Mouse (Mus musculus): ENCODE data around the gene Aif1. TPM values are rescaled to one million over a fixed set of nuclear protein-coding genes. Genes with fewer than 3 reads are reported as not detected.

Gene Aif1
- polyA plus RNA-seq (2012; rRNA removed) (3.1 and 8.1 TPM in 2 replicates), polyA plus RNA-seq (2014; fragmentation: Nextera tagmentation; extraction: Ambion mirVana) (18.6 and 20.7 TPM in 2 replicates)

GRCm38 (mm10) chr17:35175968-35176367 is at the start of gene Aif1:
TSS of gene Aif1 (minus strand) at chr17:35176068.
- Histone ChIP-seq H3K9me3 (ENCODE audit: control insufficient read depth, low read length) (no peaks in the 10 kb centered on the region), H3K4me2 (ENCODE audit: low read depth) (no peak within 1 kb of the TSS), H3K27ac (no peak within 1 kb of the TSS), H3K36me3 (replicated peaks; ENCODE audit: control insufficient read depth, insufficient read depth, low read depth) (no peaks in the 10 kb centered on the region), H3K4me1 (replicated peaks; ENCODE audit: control insufficient read depth in 2 of 2, insufficient read depth in 2 of 2, low read length in 1 of 2) (peaks cover 0 to 4% of the 10 kb centered on the region in 2 experiments; a peak in 1 of 4 replicates), H3K9ac (replicated peaks) (no peak within 1 kb of the TSS), H3K27me3 (ENCODE audit: control insufficient read depth, insufficient read depth, low read length) (no peaks in the 10 kb centered on the region), H3K4me3 (ENCODE audit: insufficient read depth in 1 of 2, low read depth in 2 of 2, low read length in 2 of 2) (no peak within 1 kb of the TSS)
- TF ChIP-seq EP300 (IDR thresholded peaks at IDR 0.05; ENCODE audit: low read depth), result no peak
- no peak for TF ChIP-seq CTCF (IDR thresholded peaks at IDR 0.05; ENCODE audit: low read depth)
- DNase-seq (ENCODE audit: low read depth in 3 of 3, low spot score in 3 of 3), result no peak
- WGBS (ENCODE audit: insufficient replicate concordance), result 52% methylated on average over 2 of the region's 2 CpGs
- ATAC-seq (ENCODE audit: insufficient read depth), result no peak

DNA sequence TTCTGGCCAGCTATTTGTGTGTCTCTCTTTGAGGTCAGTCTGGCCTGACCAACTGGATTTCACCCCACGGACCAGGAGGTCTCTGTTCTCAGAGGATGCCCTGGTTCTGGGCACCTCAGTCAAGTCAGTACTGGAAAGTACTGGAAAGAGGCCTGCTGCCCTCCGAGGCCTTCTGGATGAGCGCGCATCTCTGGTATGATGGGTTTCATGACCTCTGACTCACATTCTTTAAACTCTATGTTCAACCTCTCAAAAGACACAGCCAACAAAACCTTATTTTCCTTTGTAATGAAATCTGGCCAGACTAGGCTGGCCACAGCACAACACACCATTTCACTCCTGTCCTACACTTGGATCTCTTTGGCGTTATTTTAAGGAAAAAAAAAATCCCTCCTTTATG is 49.6 kb upstream of the Aif1 start:
- WGBS (ENCODE audit: insufficient replicate concordance), result 83% methylated on average over 5 of the region's 5 CpGs
- Histone ChIP-seq H3K9ac (replicated peaks) (no peak overlapping the region), H3K27me3 (ENCODE audit: control insufficient read depth, insufficient read depth, low read length) (no peaks in the 10 kb centered on the region), H3K9me3 (ENCODE audit: control insufficient read depth, low read length) (no peaks in the 10 kb centered on the region), H3K27ac (no peak overlapping the region), H3K36me3 (replicated peaks; ENCODE audit: control insufficient read depth, insufficient read depth, low read depth) (peaks cover 9% of the 10 kb centered on the region), H3K4me3 (ENCODE audit: insufficient read depth in 1 of 2, low read depth in 2 of 2, low read length in 2 of 2) (no peak overlapping the region), H3K4me2 (ENCODE audit: low read depth) (no peak overlapping the region), H3K4me1 (replicated peaks; ENCODE audit: control insufficient read depth in 2 of 2, insufficient read depth in 2 of 2, low read length in 1 of 2) (no peaks in the 10 kb centered on the region)
- ATAC-seq (ENCODE audit: insufficient read depth) (no peak), DNase-seq (ENCODE audit: low read depth in 3 of 3, low spot score in 3 of 3) (no peak)
- TF ChIP-seq CTCF (IDR thresholded peaks at IDR 0.05; ENCODE audit: low read depth), result no peak
- no peak for TF ChIP-seq EP300 (IDR thresholded peaks at IDR 0.05; ENCODE audit: low read depth)

DNA sequence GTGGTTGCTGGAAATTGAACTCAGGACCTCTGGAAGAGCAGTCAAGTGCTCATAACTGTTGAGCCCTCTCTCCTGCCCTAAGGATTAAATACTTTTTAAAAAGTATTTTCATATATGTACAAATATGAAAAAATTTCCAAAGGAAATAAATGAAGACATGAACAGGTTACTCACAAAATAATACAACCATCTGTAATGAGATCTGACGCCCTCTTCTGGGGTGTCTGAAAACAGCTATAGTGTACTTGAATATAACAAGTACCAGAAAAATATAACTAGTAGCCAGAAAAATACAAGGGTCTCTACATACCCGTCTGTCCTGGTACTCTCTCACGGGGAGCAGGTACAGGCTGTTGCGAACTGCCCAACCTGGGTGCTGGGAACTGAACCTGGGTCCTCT is 48.8 kb upstream of the Aif1 start:
- H3K36me3 ChIP-seq (replicated peaks; ENCODE audit: control insufficient read depth, insufficient read depth, low read depth), result peaks cover 6% of the 10 kb centered on the region

DNA sequence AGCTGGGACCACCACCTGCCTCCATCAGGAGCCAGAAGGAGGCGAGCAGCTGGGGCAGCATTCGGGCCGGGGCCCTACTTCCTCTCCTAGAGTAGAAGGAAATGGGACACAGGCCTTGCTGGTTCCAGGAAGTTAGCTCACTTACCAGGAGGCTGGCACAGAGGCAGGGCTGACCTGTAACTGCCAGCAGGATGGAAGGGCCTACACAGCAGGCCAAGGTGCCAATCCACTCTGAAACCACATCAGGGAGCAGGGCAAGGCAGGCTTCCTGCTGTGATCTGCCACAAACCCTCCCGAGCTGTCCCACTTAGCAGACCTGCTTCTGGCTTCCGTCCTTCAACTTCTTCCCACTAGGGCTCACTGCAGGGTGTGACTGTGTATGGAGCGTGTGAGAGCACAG is 46.4 kb upstream of the Aif1 start:
- Histone ChIP-seq H3K27me3 (ENCODE audit: control insufficient read depth, insufficient read depth, low read length) (no peaks in the 10 kb centered on the region), H3K36me3 (replicated peaks; ENCODE audit: control insufficient read depth, insufficient read depth, low read depth) (no peaks in the 10 kb centered on the region; the same call in 1 of the 2 replicates), H3K4me2 (ENCODE audit: low read depth) (no peak overlapping the region), H3K9me3 (ENCODE audit: control insufficient read depth, low read length) (no peaks in the 10 kb centered on the region), H3K9ac (replicated peaks) (no peak overlapping the region), H3K27ac (no peak overlapping the region), H3K4me3 (ENCODE audit: insufficient read depth in 1 of 2, low read depth in 2 of 2, low read length in 2 of 2) (no peak overlapping the region), H3K4me1 (replicated peaks; ENCODE audit: control insufficient read depth in 2 of 2, insufficient read depth in 2 of 2, low read length in 1 of 2) (peaks cover 0 to 9% of the 10 kb centered on the region in 2 experiments; a peak in 1 of 4 replicates)
- ATAC-seq (ENCODE audit: insufficient read depth), result no peak
- 39% methylated on average over 6 of the region's 6 CpGs for WGBS (ENCODE audit: insufficient replicate concordance)
- DNase-seq (ENCODE audit: low read depth in 3 of 3, low spot score in 3 of 3), result no peak
- TF ChIP-seq EP300 (IDR thresholded peaks at IDR 0.05; ENCODE audit: low read depth) (no peak), CTCF (IDR thresholded peaks at IDR 0.05; ENCODE audit: low read depth) (no peak)

More for the DNA sequence above, 48.8 kb upstream of the Aif1 start:
- no peaks in the 10 kb centered on the region for H3K9me3 ChIP-seq (ENCODE audit: control insufficient read depth, low read length)
- no peak for ATAC-seq (ENCODE audit: insufficient read depth)
- DNase-seq (ENCODE audit: low read depth in 3 of 3, low spot score in 3 of 3), result no peak
- no peak overlapping the region for H3K9ac ChIP-seq (replicated peaks)
- H3K4me1 ChIP-seq (replicated peaks; ENCODE audit: control insufficient read depth in 2 of 2, insufficient read depth in 2 of 2, low read length in 1 of 2), result 0 out of 4 replicates have a peak, but pooled peaks cover 0 to 3% of the 10 kb centered on the region in 2 experiments
- WGBS (ENCODE audit: insufficient replicate concordance), result 80% methylated on average over 4 of the region's 4 CpGs
- H3K27me3 ChIP-seq (ENCODE audit: control insufficient read depth, insufficient read depth, low read length), result no peaks in the 10 kb centered on the region
- H3K4me3 ChIP-seq (ENCODE audit: insufficient read depth in 1 of 2, low read depth in 2 of 2, low read length in 2 of 2), result no peak overlapping the region
- H3K4me2 ChIP-seq (ENCODE audit: low read depth), result no peak overlapping the region
- no peak overlapping the region for H3K27ac ChIP-seq
- TF ChIP-seq CTCF (IDR thresholded peaks at IDR 0.05; ENCODE audit: low read depth) (no peak), EP300 (IDR thresholded peaks at IDR 0.05; ENCODE audit: low read depth) (no peak)

DNA sequence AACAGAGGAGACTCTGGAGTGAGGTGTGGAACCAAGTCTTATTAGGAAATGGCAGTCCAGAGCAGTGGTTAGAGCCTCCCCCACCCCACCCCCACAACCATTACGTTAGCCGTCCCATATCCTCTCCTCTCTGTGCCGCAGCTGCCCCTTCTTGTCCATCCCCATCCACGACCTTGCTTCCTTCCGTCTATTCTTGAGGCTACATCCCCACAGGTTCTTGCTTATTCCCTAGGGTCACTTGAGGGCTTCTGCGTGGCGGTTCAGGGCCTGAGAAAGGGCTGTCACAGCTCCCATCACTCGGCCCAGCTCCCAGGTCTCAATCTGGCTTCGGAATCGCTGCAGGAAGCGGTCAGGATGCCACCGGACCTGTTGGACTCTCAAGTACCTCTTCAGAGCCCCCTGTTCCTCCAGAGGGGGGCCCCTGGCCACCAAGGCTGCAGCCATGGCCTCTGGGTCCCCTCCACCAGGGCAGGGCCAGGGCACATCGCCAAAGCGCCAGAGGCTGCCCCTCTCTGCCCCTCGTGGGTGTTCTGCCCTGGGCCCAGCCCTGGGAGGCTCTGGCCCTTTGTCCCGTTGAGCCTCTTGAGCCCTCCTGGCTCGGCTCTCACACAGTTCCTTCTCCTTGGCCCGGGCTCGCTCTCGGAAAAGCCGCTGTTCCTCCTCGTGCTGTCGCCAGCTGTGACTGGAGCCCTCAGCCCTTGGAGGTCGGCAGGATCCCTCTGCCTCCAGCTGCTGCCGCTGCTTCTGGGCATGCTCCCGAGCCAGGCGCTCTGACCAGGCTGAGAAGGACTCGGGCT is 44.5 kb upstream of the Aif1 start, which contains the start of gene Gm16181:
Gm16181 (plus strand) TSS at position 679 of the 797 bp plus-strand sequence.
- Histone ChIP-seq H3K4me1 (replicated peaks; ENCODE audit: control insufficient read depth in 2 of 2, insufficient read depth in 2 of 2, low read length in 1 of 2) (peaks cover 0 to 9% of the 10 kb centered on the region in 2 experiments; a peak in 1 of 4 replicates), H3K27me3 (ENCODE audit: control insufficient read depth, insufficient read depth, low read length) (no peaks in the 10 kb centered on the region), H3K27ac (no peak within 1 kb of the TSS), H3K9me3 (ENCODE audit: control insufficient read depth, low read length) (no peaks in the 10 kb centered on the region), H3K4me3 (ENCODE audit: insufficient read depth in 1 of 2, low read depth in 2 of 2, low read length in 2 of 2) (no peak within 1 kb of the TSS), H3K4me2 (ENCODE audit: low read depth) (no peak within 1 kb of the TSS), H3K9ac (replicated peaks) (no peak within 1 kb of the TSS), H3K36me3 (replicated peaks; ENCODE audit: control insufficient read depth, insufficient read depth, low read depth) (no peaks in the 10 kb centered on the region; the same call in 1 of the 2 replicates)
- 55% methylated on average over 28 of the region's 28 CpGs for WGBS (ENCODE audit: insufficient replicate concordance)
- TF ChIP-seq EP300 (IDR thresholded peaks at IDR 0.05; ENCODE audit: low read depth), result no peak
- no peak for TF ChIP-seq CTCF (IDR thresholded peaks at IDR 0.05; ENCODE audit: low read depth)
- ATAC-seq (ENCODE audit: insufficient read depth) (no peak), DNase-seq (ENCODE audit: low read depth in 3 of 3, low spot score in 3 of 3) (no peak)
